Mouse (Mus musculus): ENCODE data around the gene Cmah.

- TF ChIP-seq CTCF (IDR thresholded peaks at IDR 0.05; ENCODE audit: extremely low read depth, insufficient read depth, insufficient read length, insufficient replicate concordance) (no peak), POLR2A (IDR thresholded peaks at IDR 0.05; ENCODE audit: low read depth, low read length) (no peak)
These were observed 162.3 kb downstream of the Cmah start for GRCm38 (mm10) chr13:24489515-24489914.

Data from spleen, adult 2 months (tissue).